ENCODE assay signal across 11 mouse cellular contexts in genomic region chr10:68506242-68506641, GRCm38 (mm10). TPM values are rescaled to one million over a fixed set of nuclear protein-coding genes. Genes with fewer than 3 reads are reported as not detected.
DNase-seq lines count a peak whose midpoint lies in the region; TF ChIP-seq lines count a peak whose summit lies in the region.
"Had no signal": no experiment of that assay in that cellular context is flagged by ENCODE, and none has a peak within 500 bp of the region (broad histone marks: within the 10 kb centered on the region; RNA-seq: fewer than 3 reads in every experiment).

No protein-coding gene starts in this region.

- dilution Hi-C loops in CH12.LX (cut with MboI; ENCODE audit: extremely low pct_ligation_motif_present, extremely low pct_unique_long_range_greater_than_20kb, low sequenced_read_pairs) = no loop called here

- 88% methylated on average over 4 of the region's 4 CpGs for WGBS in bone marrow, adult 2 months

- H3K27ac ChIP-seq in layer of hippocampus, adult 2 months = no peak overlapping the region
- H3K27ac ChIP-seq in CH12.LX (ENCODE audit: insufficient read depth, low read depth) = no peak overlapping the region
- no peak overlapping the region for H3K27ac ChIP-seq in bone marrow, adult 2 months (ENCODE audit: control insufficient read depth, insufficient read depth, low read depth, low read length, poor library complexity)
- H3K27ac ChIP-seq: embryonic facial prominence, embryonic 15.5 days; liver, embryonic 13.5 days had no signal

- in situ Hi-C loops in CH12.LX (cut with MboI; ENCODE audit: low pct_ligation_motif_present, low pct_unique_long_range_greater_than_20kb, low sequenced_read_pairs) = no loop called here

- no peaks in the 10 kb centered on the region for H3K27me3 ChIP-seq in CH12.LX (replicated peaks)
- H3K27me3 ChIP-seq: embryonic facial prominence, embryonic 15.5 days; liver, embryonic 13.5 days had no signal

- no peak for DNase-seq in layer of hippocampus, adult 2 months (ENCODE audit: low spot score in 2 of 2)
- no peak for DNase-seq in layer of hippocampus, postnatal 36 days
- DNase-seq in A20 (ENCODE audit: low read depth, low spot score) (peak; percentile 5), CH12.LX (ENCODE audit: extremely low read depth) (peak; percentile 8)
- no peak for DNase-seq in frontal cortex, postnatal 10 days (ENCODE audit: low spot score in 2 of 2)
- no peak for DNase-seq in left cerebral cortex, postnatal 10 days (ENCODE audit: extremely low spot score in 1 of 2, low spot score in 2 of 2)
- DNase-seq: adrenal gland, adult 8-10 months; gastrocnemius, postnatal 36 days; liver, embryonic 13.5 days had no signal

- intact Hi-C loops in left cerebral cortex, postnatal 10 days (cut with DNase I) = no loop called here

- H3K36me3 ChIP-seq in CH12.LX (replicated peaks in 1 of 2; ENCODE audit: control insufficient read depth in 1 of 2, insufficient read depth in 1 of 2, low read length in 1 of 2) = no peaks in the 10 kb centered on the region
- H3K36me3 ChIP-seq: embryonic facial prominence, embryonic 15.5 days; liver, embryonic 13.5 days had no signal

- peaks cover 3% of the 10 kb centered on the region for H3K9me3 ChIP-seq in CH12.LX (replicated peaks; ENCODE audit: low read length)
- H3K9me3 ChIP-seq: embryonic facial prominence, embryonic 15.5 days; liver, embryonic 13.5 days had no signal

- TF ChIP-seq EP300 in CH12.LX (IDR thresholded peaks at IDR 0.05; ENCODE audit: low read length) = no peak

- H3K4me3 ChIP-seq in layer of hippocampus, adult 2 months = no peak overlapping the region
- no peak overlapping the region for H3K4me3 ChIP-seq in CH12.LX (replicated peaks in 1 of 3; ENCODE audit: low read depth in 2 of 3, low read length in 2 of 3, poor library complexity in 1 of 3)
- no peak overlapping the region for H3K4me3 ChIP-seq in bone marrow, adult 2 months (replicated peaks; ENCODE audit: control insufficient read depth, low read depth, low read length)
- H3K4me3 ChIP-seq: embryonic facial prominence, embryonic 15.5 days; liver, embryonic 13.5 days had no signal

- no peak overlapping the region for H3K9ac ChIP-seq in CH12.LX (ENCODE audit: insufficient read depth, low read depth)
- H3K9ac ChIP-seq: embryonic facial prominence, embryonic 15.5 days; liver, embryonic 13.5 days had no signal

- TF ChIP-seq CTCF in layer of hippocampus, adult 2 months (conservative IDR thresholded peaks at IDR 0.05) = peak; percentile 54
- TF ChIP-seq CTCF in CH12.LX (conservative IDR thresholded peaks at IDR 0.05 in 1 of 2, IDR thresholded peaks at IDR 0.05 in 1 of 2; ENCODE audit: low read depth in 2 of 2, low read length in 2 of 2) = peak; percentile 33 to 40; a peak in 1 of 4 replicates
- peak; percentile 45 for TF ChIP-seq CTCF in bone marrow, adult 2 months (IDR thresholded peaks at IDR 0.05; ENCODE audit: control insufficient read depth, insufficient read depth, low read length)

- H3K79me2 ChIP-seq in CH12.LX (replicated peaks; ENCODE audit: control insufficient read depth, extremely low read depth, insufficient read depth, poor library complexity, severe bottlenecking) = no peaks in the 10 kb centered on the region

- TF ChIP-seq RAD21 in CH12.LX (IDR thresholded peaks at IDR 0.05; ENCODE audit: low read depth, low read length) = peak; percentile 16

- no peak for TF ChIP-seq POLR2A in CH12.LX (IDR thresholded peaks at IDR 0.05; ENCODE audit: low read depth, low read length)
- TF ChIP-seq POLR2A in bone marrow, adult 2 months (IDR thresholded peaks at IDR 0.05; ENCODE audit: borderline replicate concordance, control insufficient read depth, low read depth, low read length) = no peak

- no peak overlapping the region for H3K4me2 ChIP-seq in CH12.LX (ENCODE audit: insufficient read depth, low read depth, poor library complexity, severe bottlenecking)
- H3K4me2 ChIP-seq: embryonic facial prominence, embryonic 15.5 days; liver, embryonic 13.5 days had no signal

- peaks cover 5 to 10% of the 10 kb centered on the region in 2 experiments; a peak in 2 of 4 replicates for H3K4me1 ChIP-seq in CH12.LX (ENCODE audit: control insufficient read depth in 1 of 2, insufficient read depth in 2 of 2)
- no peaks in the 10 kb centered on the region for H3K4me1 ChIP-seq in bone marrow, adult 2 months (ENCODE audit: control insufficient read depth, insufficient read depth, low read length)
- H3K4me1 ChIP-seq: embryonic facial prominence, embryonic 15.5 days; liver, embryonic 13.5 days had no signal

TF ChIP-seq in CH12.LX, 34 proteins besides CTCF, POLR2A, EP300 and RAD21:
- TF ChIP-seq SMC3 (IDR thresholded peaks at IDR 0.05; ENCODE audit: low read depth, low read length) (peak; percentile 32), UBTF (IDR thresholded peaks at IDR 0.05; ENCODE audit: low read depth, low read length) (no peak), KAT2A (IDR thresholded peaks at IDR 0.05; ENCODE audit: insufficient replicate concordance, low read length) (no peak)

RNA-seq across cellular contexts. Expression of gene Cabcoco1, which starts 35.5 kb away (rescaled TPM):
- 1 to 10 TPM; 2.0 to 2.8 TPM for total RNA-seq in layer of hippocampus, adult 2 months (2021)
- 1 to 10 TPM; 2.6 to 3.3 TPM for total RNA-seq in layer of hippocampus, postnatal 36 days (2021)
- total RNA-seq in CH12.LX (2012; rRNA removed) (0.25 and 0.72 TPM in 2 replicates), CH12.LX (2014; rRNA removed) (0.65 and 0.90 TPM in 2 replicates)
- polyA plus RNA-seq in CH12.LX (2012; ENCODE audit: insufficient read length, low read depth) = 2.4 TPM in 2 replicates
- polyA plus RNA-seq in bone marrow, adult 2 months (2011; ENCODE audit: insufficient read depth, insufficient read length, low replicate concordance, missing spikeins) = 0.97 TPM in 1 of 2 replicates, not detected in the other
- total RNA-seq in left cerebral cortex, postnatal 10 days (2021) = 1 to 10 TPM; 1.9 to 2.1 TPM
- total RNA-seq: gastrocnemius, postnatal 36 days had no signal

Comparison
In these comparisons a context has a peak if more than half of its experiments do, and no peak if none do; other contexts are left out.
1. DNase-seq: peak in A20 (single experiment) and CH12.LX (single experiment); none in layer of hippocampus, adult 2 months (0 of 2), layer of hippocampus, postnatal 36 days (0 of 2), frontal cortex, postnatal 10 days (0 of 2) and left cerebral cortex, postnatal 10 days (0 of 2).
2. Peak in every context shown above with its lines, with median percentiles within 50 percentile points of each other: CTCF ChIP-seq.